Mouse (Mus musculus): ENCODE data around the gene Fcgbp.
"Not testable (repeated sequence)": the region's sequence is repeated elsewhere in the genome, so short reads cannot be mapped to it uniquely, and the experiment has no call there.

Gene Fcgbp

GRCm38 (mm10) chr7:28151584-28152221 is 80.7 kb downstream of the Fcgbp start:
- peak; percentile 64 for DNase-seq

- DNase-seq: not testable (repeated sequence)
These were observed 82.6 kb downstream of the Fcgbp start for GRCm38 (mm10) chr7:28153595-28153994.

DNA sequence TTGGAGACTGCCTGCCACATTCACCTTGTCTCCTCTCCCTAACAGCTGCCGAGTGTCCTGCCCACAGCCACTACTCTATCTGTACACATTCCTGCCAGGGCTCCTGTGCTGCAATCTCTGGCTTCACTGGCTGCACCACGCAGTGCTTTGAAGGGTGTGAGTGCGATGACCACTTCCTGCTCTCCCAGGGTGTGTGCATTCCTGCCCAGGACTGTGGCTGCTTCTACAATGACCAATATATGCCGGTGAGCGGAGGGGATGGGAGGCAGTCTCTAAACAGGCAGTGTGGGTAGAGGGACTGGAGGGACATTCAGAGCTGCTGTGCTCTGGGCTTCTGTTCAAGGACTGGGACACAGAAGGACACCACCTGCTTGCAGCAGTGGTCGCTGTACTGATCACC is 88.3 kb downstream of the Fcgbp start:
- DNase-seq: no peak

- no peak for DNase-seq
These were observed 88.9 kb downstream of the Fcgbp start for GRCm38 (mm10) chr7:28159893-28160292.

DNA sequence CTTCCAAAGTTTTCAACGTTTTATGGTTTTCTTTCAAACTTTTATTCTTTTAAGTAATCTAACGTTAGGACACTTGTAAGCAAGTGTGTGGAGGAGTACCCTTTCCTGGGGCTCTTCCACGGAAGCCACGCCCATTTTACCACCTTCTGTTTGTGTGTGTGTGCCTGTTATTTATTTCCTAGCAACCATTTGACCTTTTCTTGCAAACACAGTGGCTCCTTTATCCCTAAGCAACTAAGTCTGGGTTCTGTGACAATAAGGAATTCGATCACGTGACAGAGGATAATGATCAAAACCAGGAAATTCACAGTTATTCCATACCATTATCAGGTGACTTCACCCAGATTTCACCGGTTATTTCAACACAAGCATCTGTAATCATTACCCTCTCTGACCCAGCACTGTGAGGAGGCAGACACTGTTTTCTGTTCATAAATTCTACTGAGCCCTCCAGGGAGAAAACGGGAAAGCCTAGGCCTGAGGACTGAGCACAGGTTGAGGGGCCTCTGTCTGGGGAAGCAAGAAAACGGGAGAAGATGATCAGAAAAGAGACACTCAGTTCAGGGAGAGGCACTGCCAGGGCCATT is 90.2 kb downstream of the Fcgbp start:
- no peak for DNase-seq

GRCm38 (mm10) chr7:28165406-28165805 is 94.4 kb downstream of the Fcgbp start:
- no peak for DNase-seq

DNA sequence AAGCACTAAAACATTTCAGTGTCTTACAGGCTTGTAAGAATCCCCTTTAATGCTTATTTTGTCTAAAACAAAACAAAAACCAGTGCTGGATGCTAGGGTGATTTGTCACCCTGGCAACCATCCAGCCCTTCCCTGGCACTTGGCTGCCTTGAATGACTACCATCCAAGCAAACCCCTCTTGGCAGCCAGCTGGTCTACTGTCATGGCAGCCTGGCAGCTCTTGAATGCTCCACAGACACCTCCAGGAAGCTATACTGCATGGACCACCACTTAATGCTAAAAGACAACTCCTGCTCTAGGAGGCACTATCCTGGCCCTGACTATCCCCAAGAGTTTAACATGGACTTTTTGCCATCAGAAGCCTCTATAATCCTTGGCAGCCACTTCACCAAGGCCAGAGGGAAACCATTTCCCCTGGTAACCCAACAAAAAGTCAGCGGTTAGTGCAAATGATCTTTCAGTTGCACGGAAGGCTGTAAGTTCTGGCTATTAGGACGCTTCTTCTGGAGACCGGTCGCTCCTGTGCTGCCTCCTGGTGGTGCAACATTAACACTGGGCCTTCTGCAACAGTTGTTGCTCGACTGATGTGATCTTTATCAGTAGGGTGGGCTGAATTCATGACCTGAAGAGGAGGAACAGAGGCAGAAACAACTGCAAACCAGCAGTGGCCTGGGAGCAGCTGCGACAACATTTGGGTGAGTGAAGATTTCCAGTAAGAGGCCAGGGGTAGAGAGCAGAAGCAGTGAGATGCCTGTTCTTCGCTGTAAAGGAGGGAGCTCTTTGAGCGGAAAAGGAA is 97.5 kb downstream of the Fcgbp start:
- DNase-seq: peak; percentile 85

- DNase-seq: peak; percentile 95
These were observed 98.7 kb downstream of the Fcgbp start, which contains the start of gene Fbl for GRCm38 (mm10) chr7:28169489-28170422. TSS of gene Fbl (plus strand) at chr7:28169710.
